ENCODE assay signal across 15 mouse cellular contexts in the genomic region with DNA sequence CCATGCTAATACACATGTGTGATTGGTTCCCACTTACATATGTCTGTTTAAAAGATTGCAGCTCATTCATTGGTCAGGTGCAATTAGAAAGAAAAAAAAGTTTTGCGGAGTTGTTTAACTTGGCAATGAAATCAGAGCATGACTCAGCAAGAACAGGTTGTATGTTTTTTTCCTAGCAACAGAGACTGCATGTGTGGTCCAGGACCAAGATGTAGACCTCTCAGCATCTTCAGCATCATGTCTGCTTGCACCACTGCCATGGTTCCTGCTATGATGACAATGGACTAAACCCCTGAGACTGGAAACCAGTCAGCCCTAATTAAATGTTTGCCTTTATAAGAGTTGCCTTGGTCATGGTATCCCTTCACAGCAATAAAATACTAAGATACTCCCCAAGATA.
DNase-seq lines count a peak whose midpoint lies in the region; ATAC-seq lines count a peak whose summit lies in the region.
"Had no signal": no experiment of that assay in that cellular context is flagged by ENCODE, and none has a peak within 500 bp of the region (broad histone marks: within the 10 kb centered on the region; RNA-seq: fewer than 3 reads in every experiment).

No protein-coding gene starts in this region.

- DNase-seq in urinary bladder, adult 2 months (ENCODE audit: low spot score) = no peak
- no peak for DNase-seq in heart, adult 18-20 months
- no peak for DNase-seq in retina, embryonic 14.5 days (ENCODE audit: low spot score)
- DNase-seq: adrenal gland, adult 2 months; adrenal gland, postnatal 10 days; adrenal gland, postnatal 25 days; cerebellum, adult 11-12 months; cerebellum, adult 2 months; cerebellum, adult 9-10 months; cerebellum, postnatal 10 days; cerebellum, postnatal 25 days; embryo, embryonic 11 days had no signal

- ATAC-seq in common myeloid progenitor, adult 5-6 weeks (replicated peaks; ENCODE audit: low read depth, poor library complexity, severe bottlenecking) = peak; percentile 29
- ATAC-seq in hematopoietic stem cell, adult 5-6 weeks (replicated peaks in 1 of 2; ENCODE audit: insufficient read depth in 1 of 2, low FRiP score in 2 of 2, low TSS enrichment in 1 of 2, low read depth in 1 of 2, poor library complexity in 2 of 2, severe bottlenecking in 2 of 2) = peak; percentile 53 to 60; a peak in 3 of 4 replicates
- peak; percentile 17; the same call in 1 of the 2 replicates for ATAC-seq in megakaryocyte progenitor cell, adult 5-6 weeks (replicated peaks; ENCODE audit: poor library complexity)
